Mouse (Mus musculus): ENCODE data around the gene Ankrd13d. TPM values are rescaled to one million over a fixed set of nuclear protein-coding genes. Genes with fewer than 3 reads are reported as not detected.

Gene Ankrd13d
- polyA plus RNA-seq, 1 experiment from 2014 or later: 9.5 TPM

DNA sequence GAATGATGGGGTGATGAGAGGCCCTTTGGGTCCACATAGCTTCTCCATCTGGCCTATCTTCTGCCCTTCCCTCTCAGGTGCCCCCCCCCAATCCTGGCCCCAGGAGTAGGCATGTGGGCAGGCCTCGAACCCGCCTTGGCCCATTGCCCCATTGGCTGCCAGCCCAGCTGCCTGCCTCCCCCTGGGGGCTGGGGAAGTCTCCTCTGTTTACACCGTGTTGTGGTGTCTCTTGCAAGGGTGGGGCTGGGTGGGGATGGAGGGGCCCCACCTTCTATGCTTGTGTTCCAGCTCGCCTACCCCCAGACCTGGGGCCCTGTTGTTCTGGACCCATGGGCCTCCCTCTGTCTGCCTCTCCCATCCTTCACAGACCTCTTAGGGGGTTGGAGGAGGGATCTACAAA is 62.5 kb downstream of the Ankrd13d start:
- ATAC-seq (replicated peaks; ENCODE audit: low FRiP score) (no peak), DNase-seq (ENCODE audit: low spot score) (no peak)
- Histone ChIP-seq H3K9me3 (ENCODE audit: control insufficient read depth, low read length) (no peaks in the 10 kb centered on the region), H3K36me3 (ENCODE audit: control insufficient read depth, insufficient read depth, low read length) (no peaks in the 10 kb centered on the region), H3K9ac (ENCODE audit: low read length) (no peak overlapping the region), H3K27me3 (ENCODE audit: control insufficient read depth, insufficient read depth, low read length) (peaks cover 7% of the 10 kb centered on the region), H3K27ac (ENCODE audit: low read depth, low read length) (no peak overlapping the region), H3K4me1 (replicated peaks; ENCODE audit: control insufficient read depth, insufficient read depth, low read length) (peaks cover 3% of the 10 kb centered on the region; the same call in 1 of the 2 replicates), H3K4me2 (ENCODE audit: low read depth, low read length, severe bottlenecking) (no peak overlapping the region), H3K4me3 (ENCODE audit: low read depth, low read length) (no peak overlapping the region)
- WGBS: 70% methylated on average over 4 of the region's 4 CpGs

Small RNA genes within 50 kb of the gene (microRNA-seq; reads per million reads assigned to microRNA genes)
- not detected for gene Mir6985 (ENCODE audit: insufficient number of aligned reads)

Other genes starting within 250 kb of the Ankrd13d start
- 347 and 365 TPM in 2 replicates for gene Gstp1, start 245.2 kb downstream of the Ankrd13d start, polyA plus RNA-seq (2014; fragmentation: Nextera tagmentation; extraction: Ambion mirVana)
- gene Gstp2, start 237.1 kb downstream of the Ankrd13d start, polyA plus RNA-seq (2014; fragmentation: Nextera tagmentation; extraction: Ambion mirVana): 1.4 and 1.8 TPM in 2 replicates
- not detected in 2 replicates for gene Gstp3, start 223.6 kb downstream of the Ankrd13d start, polyA plus RNA-seq (2014; fragmentation: Nextera tagmentation; extraction: Ambion mirVana)
- gene Cabp2, start 201.6 kb downstream of the Ankrd13d start, polyA plus RNA-seq (2014; fragmentation: Nextera tagmentation; extraction: Ambion mirVana): not detected in 2 replicates
- gene Cdk2ap2, start 186.0 kb downstream of the Ankrd13d start, polyA plus RNA-seq (2014; fragmentation: Nextera tagmentation; extraction: Ambion mirVana): 73.6 and 83.9 TPM in 2 replicates
- gene Pitpnm1, start 183.1 kb downstream of the Ankrd13d start, polyA plus RNA-seq (2014; fragmentation: Nextera tagmentation; extraction: Ambion mirVana): 13.9 and 18.0 TPM in 2 replicates
- 52.3 and 59.0 TPM in 2 replicates for gene Aip, start 157.3 kb downstream of the Ankrd13d start, polyA plus RNA-seq (2014; fragmentation: Nextera tagmentation; extraction: Ambion mirVana)
- not detected in 2 replicates for gene Gpr152, start 143.3 kb downstream of the Ankrd13d start, polyA plus RNA-seq (2014; fragmentation: Nextera tagmentation; extraction: Ambion mirVana)
- gene Cabp4, start 139.1 kb downstream of the Ankrd13d start, polyA plus RNA-seq (2014; fragmentation: Nextera tagmentation; extraction: Ambion mirVana): not detected in 2 replicates
- 119 and 128 TPM in 2 replicates for gene Coro1b, start 134.5 kb downstream of the Ankrd13d start, polyA plus RNA-seq (2014; fragmentation: Nextera tagmentation; extraction: Ambion mirVana)
- gene Ptprcap, start 129.5 kb downstream of the Ankrd13d start, polyA plus RNA-seq (2014; fragmentation: Nextera tagmentation; extraction: Ambion mirVana): 0.52 and 0.96 TPM in 2 replicates
- gene Rps6kb2, start 119.8 kb downstream of the Ankrd13d start, polyA plus RNA-seq (2014; fragmentation: Nextera tagmentation; extraction: Ambion mirVana): 50.1 and 55.8 TPM in 2 replicates
- gene Carns1, start 107.7 kb downstream of the Ankrd13d start, polyA plus RNA-seq (2014; fragmentation: Nextera tagmentation; extraction: Ambion mirVana): 3.1 and 3.2 TPM in 2 replicates
- gene Tbc1d10c, start 91.9 kb downstream of the Ankrd13d start, polyA plus RNA-seq (2014; fragmentation: Nextera tagmentation; extraction: Ambion mirVana): 0.43 and 1.3 TPM in 2 replicates
- gene Ppp1ca, start 91.1 kb downstream of the Ankrd13d start, polyA plus RNA-seq (2014; fragmentation: Nextera tagmentation; extraction: Ambion mirVana): 856 and 864 TPM in 2 replicates
- 49.9 and 52.6 TPM in 2 replicates for gene Rad9a, start 81.5 kb downstream of the Ankrd13d start, polyA plus RNA-seq (2014; fragmentation: Nextera tagmentation; extraction: Ambion mirVana)
- 1.0 and 1.8 TPM in 2 replicates for gene Clcf1, start 68.9 kb downstream of the Ankrd13d start, polyA plus RNA-seq (2014; fragmentation: Nextera tagmentation; extraction: Ambion mirVana)
- gene AC109138.7, start 68.8 kb downstream of the Ankrd13d start, polyA plus RNA-seq (2014; fragmentation: Nextera tagmentation; extraction: Ambion mirVana): not detected in 2 replicates
- 8.0 and 8.8 TPM in 2 replicates for gene Pold4, start 51.2 kb downstream of the Ankrd13d start, polyA plus RNA-seq (2014; fragmentation: Nextera tagmentation; extraction: Ambion mirVana)
- 3.3 and 4.2 TPM in 2 replicates for gene Ssh3, start 14.0 kb downstream of the Ankrd13d start, polyA plus RNA-seq (2014; fragmentation: Nextera tagmentation; extraction: Ambion mirVana)
- gene Grk2, start 23.1 kb upstream of the Ankrd13d start, polyA plus RNA-seq (2014; fragmentation: Nextera tagmentation; extraction: Ambion mirVana): 18.1 and 19.7 TPM in 2 replicates
- gene Kdm2a, start 115.1 kb upstream of the Ankrd13d start, polyA plus RNA-seq (2014; fragmentation: Nextera tagmentation; extraction: Ambion mirVana): 57.9 and 60.8 TPM in 2 replicates
- gene Rhod, start 156.3 kb upstream of the Ankrd13d start, polyA plus RNA-seq (2014; fragmentation: Nextera tagmentation; extraction: Ambion mirVana): 10.9 and 13.4 TPM in 2 replicates
- 1.1 and 1.7 TPM in 2 replicates for gene Syt12, start 194.3 kb upstream of the Ankrd13d start, polyA plus RNA-seq (2014; fragmentation: Nextera tagmentation; extraction: Ambion mirVana)
- not detected in 2 replicates for gene 2010003K11Rik, start 215.4 kb upstream of the Ankrd13d start, polyA plus RNA-seq (2014; fragmentation: Nextera tagmentation; extraction: Ambion mirVana)
- 18.5 and 19.3 TPM in 2 replicates for gene Pcx, start 227.3 kb upstream of the Ankrd13d start, polyA plus RNA-seq (2014; fragmentation: Nextera tagmentation; extraction: Ambion mirVana)

Measured in forebrain, embryonic 11.5 days (tissue).